Mouse (Mus musculus) spleen, adult 2 months (tissue): Measurements from ENCODE around the gene Orm3.

ENCODE experiments used
- CTCF ChIP-seq: fragments of 200-500 bp; IDR thresholded peaks from 2 replicates; pipeline ENCODE4 v1.5.1; 2011; ENCODE audit warnings: mild to moderate bottlenecking, inconsistent platforms; ENCODE audit not compliant: insufficient read depth, insufficient read length, insufficient replicate concordance; ENCODE audit errors: extremely low read depth
- POLR2A ChIP-seq: fragments of 200-500 bp; IDR thresholded peaks from 2 replicates; pipeline ENCODE4 v1.6.1; 2011; ENCODE audit warnings: low read depth, low read length, inconsistent platforms

DNA sequence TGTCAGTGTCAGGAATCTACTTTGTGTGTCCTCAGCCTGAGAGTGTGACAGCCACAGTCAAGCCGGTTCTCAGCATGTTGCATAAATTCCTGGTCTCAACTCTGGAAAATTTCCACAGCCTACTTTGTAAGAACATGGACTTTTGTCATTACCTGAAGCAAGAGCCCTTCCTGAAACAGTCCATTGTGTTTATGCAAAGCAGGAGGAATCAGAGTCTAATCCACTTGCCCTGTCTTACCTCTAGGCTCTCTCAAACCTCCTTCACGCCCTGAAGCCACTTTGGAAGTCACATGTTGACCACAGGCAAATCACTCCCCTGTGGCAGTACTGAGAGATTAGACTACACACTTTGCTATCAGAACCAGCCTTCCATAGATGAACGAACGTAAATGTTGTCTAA is 13.5 kb upstream of the Orm3 start:
- TF ChIP-seq CTCF (no peak), POLR2A (no peak)
